Mouse (Mus musculus) CD4-positive, CD25-positive, alpha-beta regulatory T cell (primary cell): ENCODE measurements around the gene Nusap1. TPM values are rescaled to one million over a fixed set of nuclear protein-coding genes. Genes with fewer than 3 reads are reported as not detected.

Experiments used
- polyA plus RNA-seq: library from polyadenylated mRNA; unstranded; fragments of 100-300 nt; shearing (Covaris generic); gene quantifications from one replicate; pipeline ENCODE4 v1.2.1, GENCODE M21; 2017

Nusap1 gene
- 3.2 TPM for polyA plus RNA-seq

DNA sequence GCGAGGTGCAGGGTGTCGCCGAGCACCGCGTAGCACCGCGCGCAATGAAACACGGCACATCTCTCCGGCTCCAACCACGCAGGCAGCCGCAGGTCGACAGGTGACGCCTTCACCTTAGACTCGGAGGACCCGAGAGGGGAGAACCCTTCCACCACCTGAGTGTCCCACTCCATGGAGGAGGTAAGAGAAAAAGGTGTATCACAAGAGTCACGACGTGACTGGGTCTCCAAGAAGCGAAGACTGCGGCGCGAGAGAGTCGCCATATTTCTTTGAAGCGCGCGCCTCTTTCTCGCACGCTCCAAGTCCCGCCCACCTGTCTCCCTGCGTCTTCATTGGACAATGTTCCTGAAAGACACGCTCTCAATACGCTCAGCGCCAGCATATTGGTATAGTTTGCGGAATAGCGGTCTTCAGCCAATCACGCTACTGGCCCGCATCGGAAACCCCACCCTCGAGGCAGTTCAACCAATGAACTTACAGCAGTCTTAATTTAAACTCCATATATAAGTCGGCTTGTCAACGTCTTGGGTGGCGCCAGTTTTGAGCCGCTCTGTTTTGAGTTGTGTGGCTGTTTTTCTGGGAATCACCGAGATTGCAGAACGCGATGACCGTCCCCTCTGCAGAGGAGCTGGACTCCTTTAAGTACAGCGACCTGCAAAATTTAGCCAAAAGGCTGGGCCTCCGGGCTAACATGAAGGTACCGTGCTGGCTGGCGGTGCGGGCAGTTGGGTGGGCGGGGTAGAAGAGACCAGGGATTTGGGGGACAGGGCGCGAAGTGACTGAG lies at the start of gene Nusap1, which contains the start of gene Oip5:
Nusap1 (plus strand) TSS at position 100 of the 784 bp plus-strand sequence.
Oip5 (minus strand) TSS at position 271 of the 784 bp plus-strand sequence.

DNA sequence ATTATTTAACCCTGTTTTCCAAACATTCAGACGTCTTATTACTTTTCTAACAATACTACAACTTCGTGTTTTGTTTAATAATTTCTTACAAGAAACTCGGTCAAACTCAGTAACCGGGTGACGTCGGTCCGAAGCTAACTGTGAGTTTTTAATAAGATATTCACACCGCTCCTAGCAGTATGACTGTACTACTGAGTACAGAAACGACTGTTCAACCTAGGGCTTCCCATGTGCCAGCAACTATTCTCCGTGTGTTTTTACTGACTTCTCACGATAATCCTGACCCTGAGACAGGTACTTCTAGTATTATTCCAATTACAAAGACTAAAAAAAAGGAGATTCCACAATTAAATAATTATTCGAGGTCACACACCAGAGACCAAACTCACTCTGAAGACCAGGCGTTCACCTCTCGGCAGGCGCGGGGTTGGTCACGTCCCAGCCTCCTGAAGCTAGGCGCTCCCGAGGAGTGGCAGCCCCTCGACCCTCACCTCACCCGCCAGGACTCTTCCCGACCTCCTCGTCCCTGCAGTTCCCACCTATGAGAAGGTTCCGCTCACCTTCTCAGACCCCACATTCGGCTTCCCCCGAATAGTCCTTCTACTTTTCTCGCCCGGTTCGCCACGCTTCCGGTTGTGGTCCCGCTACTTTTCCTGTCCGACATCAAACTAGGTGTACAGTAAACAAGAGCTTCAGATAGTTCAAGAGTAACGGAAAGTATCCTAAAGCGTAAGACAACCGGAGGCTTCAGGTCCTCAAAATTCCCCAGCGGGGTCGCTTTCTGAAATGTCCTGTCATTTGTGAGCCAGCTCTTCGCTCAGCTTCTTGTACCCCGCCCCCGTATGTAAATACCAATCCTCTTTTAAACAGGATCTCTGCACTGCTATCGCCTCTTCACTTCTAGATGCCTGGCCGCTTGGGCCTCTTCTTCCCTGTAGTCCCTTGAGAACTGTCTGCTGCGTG lies 44.4 kb downstream of the Nusap1 start, which contains the start of gene Ndufaf1:
Ndufaf1 (minus strand) TSS at position 608 of the 963 bp plus-strand sequence.

DNA sequence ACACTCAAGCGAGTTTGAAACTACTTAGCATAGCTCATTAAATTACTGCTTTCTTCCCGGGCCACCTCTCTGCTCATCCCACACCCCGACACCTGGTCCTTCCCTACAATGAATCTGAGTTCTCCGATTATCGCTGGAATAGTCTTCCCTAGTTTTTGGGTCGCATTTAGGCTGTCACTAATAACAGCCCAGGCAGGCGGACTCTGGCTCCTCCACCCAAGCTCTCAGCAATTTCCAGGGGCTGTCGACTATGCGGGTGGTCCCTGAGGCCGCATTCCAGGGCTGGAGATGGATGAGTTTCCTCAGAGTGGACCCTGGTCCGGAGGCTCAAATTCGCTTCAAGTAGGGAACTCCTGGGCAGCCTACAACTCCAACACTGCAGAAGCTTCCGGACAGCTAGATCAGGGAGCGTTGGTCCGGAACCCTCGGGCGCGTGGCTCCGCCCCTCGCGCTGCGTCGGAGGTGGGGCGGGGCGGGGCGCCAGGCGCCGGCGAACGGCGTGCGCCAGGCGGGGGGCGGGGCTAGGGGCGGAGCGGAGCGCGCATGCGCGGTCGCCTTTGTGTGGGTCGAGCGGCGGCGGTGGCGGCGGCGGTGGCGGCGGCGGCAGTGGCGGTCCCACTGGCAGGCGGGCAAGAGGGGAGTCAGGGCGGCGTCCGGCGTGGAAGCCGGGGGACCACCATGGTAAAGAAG lies 56.6 kb downstream of the Nusap1 start, which contains the start of gene Rtf1:
Rtf1 (plus strand) TSS at position 544 of the 690 bp plus-strand sequence.

Other genes starting within 250 kb of the Nusap1 start
- gene Ino80, start 140.6 kb upstream of the Nusap1 start, polyA plus RNA-seq: 5.5 TPM
- 0.25 TPM for gene Exd1, start 70.7 kb upstream of the Nusap1 start, polyA plus RNA-seq
- gene Chp1, start 70.6 kb upstream of the Nusap1 start, polyA plus RNA-seq: 68.0 TPM
- gene Oip5, start 171 bp downstream of the Nusap1 start, polyA plus RNA-seq: 2.5 TPM
- 36.6 TPM for gene Ndufaf1, start 44.5 kb downstream of the Nusap1 start, polyA plus RNA-seq
- 63.9 TPM for gene Rtf1, start 56.8 kb downstream of the Nusap1 start, polyA plus RNA-seq
- 0.84 TPM for gene Itpka, start 124.0 kb downstream of the Nusap1 start, polyA plus RNA-seq
- 0.29 TPM for gene Ltk, start 142.1 kb downstream of the Nusap1 start, polyA plus RNA-seq
- 35.0 TPM for gene Rpap1, start 169.2 kb downstream of the Nusap1 start, polyA plus RNA-seq
- gene Tyro3, start 179.4 kb downstream of the Nusap1 start, polyA plus RNA-seq: 8.0 TPM